Mouse (Mus musculus) liver, postnatal 0 days (tissue): ENCODE results near the gene Ccdc27.

Experiments used
- CTCF ChIP-seq: sonication (generic); IDR thresholded peaks from 2 replicates; pipeline ENCODE4 v1.5.1; 2016; ENCODE audit warnings: antibody characterized with exemption, low read depth
- EP300 ChIP-seq: IDR thresholded peaks from 2 replicates; pipeline ENCODE4 v1.6.1; 2016; ENCODE audit warnings: antibody characterized with exemption, low read depth, mild to moderate bottlenecking

DNA sequence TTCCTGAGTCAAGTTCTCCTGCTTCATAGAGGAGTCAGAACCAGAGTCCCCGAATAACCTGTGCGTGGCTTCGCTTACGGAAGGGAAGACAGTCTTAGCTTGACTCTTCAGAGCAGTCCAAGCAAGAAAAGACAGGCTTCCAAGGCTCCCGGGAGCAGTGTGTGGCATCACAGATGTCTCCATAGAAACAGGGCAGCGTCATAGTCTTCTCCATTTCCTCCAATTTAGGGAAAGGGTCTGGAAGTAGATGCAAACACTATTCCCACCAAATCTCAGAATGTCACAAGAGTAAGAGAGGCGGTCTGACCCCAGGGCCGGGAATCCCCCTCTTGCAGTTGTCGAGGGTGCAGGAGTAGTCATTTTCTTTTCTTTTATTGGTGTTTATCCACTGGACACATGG, at the start of gene Ccdc27:
- TF ChIP-seq CTCF (no peak), EP300 (no peak)
